Mouse (Mus musculus) liver, embryonic 14.5 days (tissue): Measurements from ENCODE around the gene Tdrd12. TPM values are rescaled to one million over a fixed set of nuclear protein-coding genes. Genes with fewer than 3 reads are reported as not detected.

Source experiments
- ATAC-seq: fragments of 200-750 bp; cut with Nextera tagmentation; 2 replicates; pipeline ENCODE4 v1.8.0; 2017; ENCODE audit warnings: moderate number of reproducible peaks, mild to moderate bottlenecking, moderate library complexity; ENCODE audit not compliant: insufficient read depth
- DNase-seq, 3 experiments: peaks; one replicate each; pipeline ENCODE4 v3.0.0-alpha.2; 2012 to 2013; ENCODE audit warnings: low read depth in 3 of 3, low spot score in 3 of 3
- H3K27ac ChIP-seq: fragments of 300-500 bp; sonication (generic); 2 replicates; pipeline ENCODE4 v1.5.1; 2014; ENCODE audit warnings: moderate library complexity, mild to moderate bottlenecking, control low read depth, inconsistent platforms
- H3K27me3 ChIP-seq: fragments of 300-500 bp; sonication (generic); 2 replicates; pipeline ENCODE4 v1.6.1; 2014; ENCODE audit warnings: mild to moderate bottlenecking, low read length, moderate library complexity; ENCODE audit not compliant: control insufficient read depth, insufficient read depth
- H3K36me3 ChIP-seq: fragments of 300-500 bp; sonication (generic); replicated peaks from 2 replicates; pipeline ENCODE4 v1.6.1; 2014; ENCODE audit warnings: low read depth; ENCODE audit not compliant: control insufficient read depth, insufficient read depth
- H3K4me1 ChIP-seq, 2 experiments: fragments of 200-500 bp in 1 of 2; fragments of 300-500 bp in 1 of 2; sonication (generic) in 1 of 2; replicated peaks; 2 replicates each; pipeline ENCODE4 v1.6.1; 2012 to 2014; ENCODE audit warnings: antibody characterized with exemption in 1 of 2, inconsistent platforms in 1 of 2, low read length in 1 of 2; ENCODE audit not compliant: control insufficient read depth in 2 of 2, insufficient read depth in 2 of 2
- H3K4me2 ChIP-seq: fragments of 300-500 bp; sonication (generic); 2 replicates; pipeline ENCODE4 v1.6.1; 2014; ENCODE audit warnings: low read depth, mild to moderate bottlenecking, control low read depth, moderate library complexity
- H3K4me3 ChIP-seq, 2 experiments: fragments of 200-500 bp in 1 of 2; fragments of 300-500 bp in 1 of 2; sonication (generic) in 1 of 2; 2 replicates each; pipeline ENCODE4 v1.5.1; 2012 to 2014; ENCODE audit warnings: low read depth in 2 of 2, low read length in 2 of 2, mild to moderate bottlenecking in 2 of 2, control low read depth in 1 of 2, inconsistent platforms in 1 of 2, moderate library complexity in 1 of 2; ENCODE audit not compliant: insufficient read depth in 1 of 2
- H3K9ac ChIP-seq: fragments of 300-500 bp; sonication (generic); replicated peaks from 2 replicates; pipeline ENCODE4 v1.6.1; 2014; ENCODE audit warnings: mild to moderate bottlenecking, control low read depth, moderate library complexity
- H3K9me3 ChIP-seq: fragments of 300-500 bp; sonication (generic); 2 replicates; pipeline ENCODE4 v1.6.1; 2016; ENCODE audit warnings: low read length, mixed read lengths; ENCODE audit not compliant: control insufficient read depth
- CTCF ChIP-seq: IDR thresholded peaks from 2 replicates; pipeline ENCODE4 v1.5.1; 2016; ENCODE audit warnings: antibody characterized with exemption, low read depth, control low read depth
- EP300 ChIP-seq: IDR thresholded peaks from 2 replicates; pipeline ENCODE4 v1.6.1; 2016; ENCODE audit warnings: antibody characterized with exemption, low read depth
- WGBS: fragments of 180-500 bp; shearing (Covaris S2); extraction: QIAGEN DNeasy Blood & Tissue Kit; methylation state at CpG from one replicate; pipeline ENCODE4 v1.1.7; 2014; ENCODE audit not compliant: insufficient replicate concordance; 5-methylcytosine and 5-hydroxymethylcytosine counted together
- polyA plus RNA-seq, 2 experiments: library from polyadenylated mRNA; depleted of rRNA in 1 of 2; stranded (reverse) in 1 of 2; unstranded in 1 of 2; fragments of >200 nt; fragmentation: Nextera tagmentation in 1 of 2; extraction: Ambion mirVana in 1 of 2; gene quantifications; 2 replicates each; pipeline versions ENCODE4 v1.2.1 to v1.2.3; 2012 to 2014

The Tdrd12 gene
- polyA plus RNA-seq, 2 experiments = 0.10 TPM; not detected in 1

GRCm38 (mm10) chr7:35428146-35428545 lies 109.4 kb downstream of the Tdrd12 start:
- Histone ChIP-seq H3K9ac (no peak overlapping the region), H3K4me2 (no peak overlapping the region), H3K27me3 (no peaks in the 10 kb centered on the region), H3K9me3 (no peaks in the 10 kb centered on the region), H3K4me1 (no peaks in the 10 kb centered on the region), H3K27ac (no peak overlapping the region), H3K36me3 (peaks cover 5% of the 10 kb centered on the region; the same call in 1 of the 2 replicates), H3K4me3 (no peak overlapping the region)
- WGBS = 83% methylated on average over 10 of the region's 10 CpGs
- no peak for ATAC-seq
- TF ChIP-seq CTCF (no peak), EP300 (no peak)
- DNase-seq = no peak

GRCm38 (mm10) chr7:35423071-35423470 lies 114.5 kb downstream of the Tdrd12 start:
- Histone ChIP-seq H3K36me3 (peaks cover 5% of the 10 kb centered on the region), H3K27ac (no peak overlapping the region), H3K4me1 (no peaks in the 10 kb centered on the region), H3K4me3 (no peak overlapping the region), H3K9me3 (no peaks in the 10 kb centered on the region), H3K4me2 (no peak overlapping the region), H3K27me3 (no peaks in the 10 kb centered on the region), H3K9ac (no peak overlapping the region)
- WGBS = 77% methylated on average over 10 of the region's 10 CpGs
- TF ChIP-seq EP300 (no peak), CTCF (no peak)
- DNase-seq (no peak), ATAC-seq (no peak)

Other genes with a start within 250 kb of the Tdrd12 start
- gene Gpatch1, start 219.3 kb downstream of the Tdrd12 start, polyA plus RNA-seq (2012; rRNA removed) = 2.3 and 3.7 TPM in 2 replicates
- 5.4 and 6.6 TPM in 2 replicates for gene Gpatch1, start 219.3 kb downstream of the Tdrd12 start, polyA plus RNA-seq (2014; fragmentation: Nextera tagmentation; extraction: Ambion mirVana)
- 2.7 and 3.0 TPM in 2 replicates for gene Rhpn2, start 203.6 kb downstream of the Tdrd12 start, polyA plus RNA-seq (2012; rRNA removed)
- 2.8 and 4.1 TPM in 2 replicates for gene Rhpn2, start 203.6 kb downstream of the Tdrd12 start, polyA plus RNA-seq (2014; fragmentation: Nextera tagmentation; extraction: Ambion mirVana)
- 6.6 and 8.1 TPM in 2 replicates for gene Faap24, start 140.9 kb downstream of the Tdrd12 start, polyA plus RNA-seq (2012; rRNA removed)
- gene Faap24, start 140.9 kb downstream of the Tdrd12 start, polyA plus RNA-seq (2014; fragmentation: Nextera tagmentation; extraction: Ambion mirVana) = 19.1 and 19.9 TPM in 2 replicates
- gene Cep89, start 140.7 kb downstream of the Tdrd12 start, polyA plus RNA-seq (2012; rRNA removed) = 6.2 and 11.6 TPM in 2 replicates
- gene Cep89, start 140.7 kb downstream of the Tdrd12 start, polyA plus RNA-seq (2014; fragmentation: Nextera tagmentation; extraction: Ambion mirVana) = 14.5 and 14.7 TPM in 2 replicates
- 1.3 and 1.6 TPM in 2 replicates for gene Slc7a9, start 88.9 kb downstream of the Tdrd12 start, polyA plus RNA-seq (2012; rRNA removed)
- 2.2 and 2.4 TPM in 2 replicates for gene Slc7a9, start 88.9 kb downstream of the Tdrd12 start, polyA plus RNA-seq (2014; fragmentation: Nextera tagmentation; extraction: Ambion mirVana)
- gene Nudt19, start 18.6 kb upstream of the Tdrd12 start, polyA plus RNA-seq (2012; rRNA removed) = 27.6 and 53.2 TPM in 2 replicates
- 81.7 and 86.0 TPM in 2 replicates for gene Nudt19, start 18.6 kb upstream of the Tdrd12 start, polyA plus RNA-seq (2014; fragmentation: Nextera tagmentation; extraction: Ambion mirVana)
- 0.08 and 0.11 TPM in 2 replicates for gene Rgs9bp, start 47.8 kb upstream of the Tdrd12 start, polyA plus RNA-seq (2012; rRNA removed)
- gene Rgs9bp, start 47.8 kb upstream of the Tdrd12 start, polyA plus RNA-seq (2014; fragmentation: Nextera tagmentation; extraction: Ambion mirVana) = 0.03 and 0.05 TPM in 2 replicates
- gene Ankrd27, start 48.5 kb upstream of the Tdrd12 start, polyA plus RNA-seq (2012; rRNA removed) = 11.6 and 13.5 TPM in 2 replicates
- 20.9 and 22.8 TPM in 2 replicates for gene Ankrd27, start 48.5 kb upstream of the Tdrd12 start, polyA plus RNA-seq (2014; fragmentation: Nextera tagmentation; extraction: Ambion mirVana)
- gene Pdcd5, start 109.8 kb upstream of the Tdrd12 start, polyA plus RNA-seq (2012; rRNA removed) = 30.5 and 85.7 TPM in 2 replicates
- 151 and 161 TPM in 2 replicates for gene Pdcd5, start 109.8 kb upstream of the Tdrd12 start, polyA plus RNA-seq (2014; fragmentation: Nextera tagmentation; extraction: Ambion mirVana)
- 1.3 and 2.1 TPM in 2 replicates for gene Dpy19l3, start 216.7 kb upstream of the Tdrd12 start, polyA plus RNA-seq (2012; rRNA removed)
- gene Dpy19l3, start 216.7 kb upstream of the Tdrd12 start, polyA plus RNA-seq (2014; fragmentation: Nextera tagmentation; extraction: Ambion mirVana) = 6.4 and 7.3 TPM in 2 replicates